ENCODE assay signal across 9 mouse cellular contexts in the genomic region with DNA sequence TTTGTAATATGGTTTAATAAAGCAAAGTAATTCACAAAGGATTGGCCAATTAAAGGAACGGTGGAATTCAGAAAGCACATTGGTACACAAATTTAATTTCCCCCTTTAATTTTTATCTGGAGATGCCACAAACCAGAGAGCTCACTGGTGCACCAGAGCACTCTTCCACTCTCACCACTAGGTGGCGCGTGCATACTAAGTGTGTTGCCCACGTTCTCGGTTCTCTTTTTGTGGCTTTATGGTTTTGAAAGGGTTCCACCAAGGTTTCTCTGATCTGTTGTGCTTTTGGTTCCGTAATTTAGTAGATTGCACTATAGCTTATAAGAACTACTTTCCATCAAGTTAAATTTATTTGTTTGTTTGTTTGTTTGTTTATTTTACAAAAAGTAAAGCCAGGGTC. TPM values are rescaled to one million over a fixed set of nuclear protein-coding genes. Genes with fewer than 3 reads are reported as not detected.
DNase-seq lines count a peak whose midpoint lies in the region; ATAC-seq and TF ChIP-seq lines count a peak whose summit lies in the region.
"Had no signal": no experiment of that assay in that cellular context is flagged by ENCODE, and none has a peak within 500 bp of the region (broad histone marks: within the 10 kb centered on the region; RNA-seq: fewer than 3 reads in every experiment).

No protein-coding gene starts in this region.

- no peak overlapping the region for H3K9ac ChIP-seq in kidney, embryonic 16.5 days (replicated peaks; ENCODE audit: low read length)

- H3K9me3 ChIP-seq in kidney, embryonic 16.5 days (ENCODE audit: low read length) = 0 out of 2 replicates have a peak, but pooled peaks cover 3% of the 10 kb centered on the region

- no peaks in the 10 kb centered on the region for H3K27me3 ChIP-seq in kidney, embryonic 16.5 days (ENCODE audit: insufficient read depth, low read length)

- intact Hi-C loops in heart, postnatal 10 days (cut with DNase I) = loop anchor here (1.0 kb wide), 2 partner anchors 40 to 137 kb away; no protein-coding TSS in a partner anchor

- no peaks in the 10 kb centered on the region for H3K4me1 ChIP-seq in kidney, embryonic 16.5 days (ENCODE audit: insufficient read depth, low read length)
- no peaks in the 10 kb centered on the region for H3K4me1 ChIP-seq in cortical plate, adult 2 months (ENCODE audit: control insufficient read depth, insufficient read depth, low read length)

- TF ChIP-seq CTCF in cortical plate, adult 2 months (IDR thresholded peaks at IDR 0.05; ENCODE audit: extremely low read depth, insufficient read depth, low read length) = peak; percentile 91

- H3K36me3 ChIP-seq in kidney, embryonic 16.5 days (ENCODE audit: insufficient read depth, low read length) = no peaks in the 10 kb centered on the region

- peak; percentile 64 for DNase-seq in kidney, adult 11 months
- peak; percentile 82 for DNase-seq in ZHBTc4 (ENCODE audit: low read depth, low spot score)
- peak; percentile 73 to 84 for DNase-seq in heart, postnatal 10 days
- peak; percentile 55 for DNase-seq in left cerebral cortex, adult 11 months (ENCODE audit: low spot score)
- peak; percentile 26 for DNase-seq in telencephalon, adult 2 months (ENCODE audit: low read depth, low spot score)

- H3K27ac ChIP-seq in kidney, embryonic 16.5 days (ENCODE audit: low read length) = no peak overlapping the region
- H3K27ac ChIP-seq in cortical plate, adult 2 months (ENCODE audit: insufficient read depth, low read length) = no peak overlapping the region

- H3K4me2 ChIP-seq in kidney, embryonic 16.5 days (replicated peaks; ENCODE audit: low read depth, low read length) = no peak overlapping the region

- TF ChIP-seq POLR2A in cortical plate, adult 2 months (IDR thresholded peaks at IDR 0.05; ENCODE audit: extremely low read depth, insufficient read depth, low read length) = no peak

- ATAC-seq in kidney, embryonic 16.5 days (ENCODE audit: low FRiP score, low TSS enrichment) = no peak
- ATAC-seq in monocyte, adult 5-6 weeks (replicated peaks; ENCODE audit: insufficient number of reproducible peaks, low FRiP score, low TSS enrichment, poor library complexity, severe bottlenecking) = peak; percentile 98

- WGBS in kidney, embryonic 16.5 days = 6% methylated on average over 6 of the region's 6 CpGs

- no peak overlapping the region for H3K4me3 ChIP-seq in kidney, embryonic 16.5 days (ENCODE audit: low read length)
- H3K4me3 ChIP-seq in cortical plate, adult 2 months (ENCODE audit: insufficient read depth, low read length) = no peak overlapping the region
- H3K4me3 ChIP-seq: erythroblast, embryonic 14.5 days had no signal

RNA-seq across cellular contexts. Expression of gene Tmem176a, which starts 22.9 kb away (rescaled TPM):
- 194 and 227 TPM in 2 replicates for polyA plus RNA-seq in kidney, embryonic 16.5 days (2015; fragmentation: Nextera tagmentation; extraction: Ambion mirVana)
- 25.6 and 25.8 TPM in 2 replicates for polyA plus RNA-seq in cortical plate, adult 2 months (2012; rRNA removed)
- 10 to 100 TPM; 22.4 to 27.5 TPM for total RNA-seq in heart, postnatal 10 days (2021)
- total RNA-seq in monocyte, adult 5-6 weeks (2017) = 2.7 to 9.7 TPM (median 4.4 TPM) in 3 replicates

RNA-seq across cellular contexts. Expression of gene Tmem176b, which starts 23.5 kb away (rescaled TPM):
- 479 and 496 TPM in 2 replicates for polyA plus RNA-seq in kidney, embryonic 16.5 days (2015; fragmentation: Nextera tagmentation; extraction: Ambion mirVana)
- polyA plus RNA-seq in cortical plate, adult 2 months (2012; rRNA removed) = 75.5 and 76.3 TPM in 2 replicates
- 10 to 100 TPM; 72.1 to 81.8 TPM for total RNA-seq in heart, postnatal 10 days (2021)
- total RNA-seq in monocyte, adult 5-6 weeks (2017) = 19.1 to 28.4 TPM (median 27.7 TPM) in 3 replicates

RNA-seq across cellular contexts. Expression of gene Gimap3, which starts 47.2 kb away (rescaled TPM):
- polyA plus RNA-seq in kidney, embryonic 16.5 days (2015; fragmentation: Nextera tagmentation; extraction: Ambion mirVana) = 0.19 TPM in 1 of 2 replicates, not detected in the other
- polyA plus RNA-seq in cortical plate, adult 2 months (2012; rRNA removed) = 0.15 and 0.38 TPM in 2 replicates
- total RNA-seq in heart, postnatal 10 days (2021) = under 1 TPM; 0.45 to 0.72 TPM
- 92.2 to 334 TPM (median 99.5 TPM) in 3 replicates for total RNA-seq in monocyte, adult 5-6 weeks (2017)

RNA-seq across cellular contexts. Expression of gene Aoc1, which starts 54.9 kb away (rescaled TPM):
- polyA plus RNA-seq in kidney, embryonic 16.5 days (2015; fragmentation: Nextera tagmentation; extraction: Ambion mirVana) = 4.7 and 6.0 TPM in 2 replicates
- polyA plus RNA-seq in cortical plate, adult 2 months (2012; rRNA removed) = 0.04 TPM in 1 of 2 replicates, not detected in the other
- total RNA-seq in heart, postnatal 10 days (2021) = not detected
- not detected in 3 replicates for total RNA-seq in monocyte, adult 5-6 weeks (2017)
- polyA plus RNA-seq: erythroblast, embryonic 14.5 days had no signal

Comparison
In these comparisons a context has a peak if more than half of its experiments do, and no peak if none do; other contexts are left out.
1. DNase-seq: peak in every context shown above with its lines; median percentile 82 in ZHBTc4; 78 in heart, postnatal 10 days; 64 in kidney, adult 11 months; 55 in left cerebral cortex, adult 11 months; 26 in telencephalon, adult 2 months.
2. RNA of gene Gimap3, which starts 47.2 kb away (total RNA-seq): 92.2 to 334 TPM in monocyte, adult 5-6 weeks; 0.45 to 0.72 TPM in heart, postnatal 10 days; every median in the first group is over 10 times any median in the second.